Mouse (Mus musculus) stomach, embryonic 14.5 days (tissue): Measurements from ENCODE around the gene Dpy19l3. TPM values are rescaled to one million over a fixed set of nuclear protein-coding genes. Genes with fewer than 3 reads are reported as not detected.

Experiments
- ATAC-seq: fragments of 200-750 bp; cut with Nextera tagmentation; 2 replicates; pipeline ENCODE4 v1.8.0; 2017; ENCODE audit warnings: low read depth, moderate TSS enrichment; ENCODE audit not compliant: insufficient number of reproducible peaks, insufficient read depth, low FRiP score
- H3K27ac ChIP-seq: fragments of 300-500 bp; sonication (generic); 2 replicates; pipeline ENCODE4 v1.5.1; 2014; ENCODE audit warnings: mild to moderate bottlenecking, low read length, moderate library complexity, mixed read lengths
- H3K27me3 ChIP-seq: fragments of 300-500 bp; sonication (generic); 2 replicates; pipeline ENCODE4 v1.6.1; 2014; ENCODE audit warnings: low read length, control low read depth, mixed read lengths; ENCODE audit not compliant: control insufficient read depth, insufficient read depth
- H3K36me3 ChIP-seq: fragments of 300-500 bp; sonication (generic); 2 replicates; pipeline ENCODE4 v1.6.1; 2014; ENCODE audit warnings: mild to moderate bottlenecking, control low read depth, low read length, moderate library complexity, mixed read lengths; ENCODE audit not compliant: control insufficient read depth, insufficient read depth
- H3K4me1 ChIP-seq: fragments of 300-500 bp; sonication (generic); 2 replicates; pipeline ENCODE4 v1.6.1; 2014; ENCODE audit warnings: low read length, control low read depth, mixed read lengths; ENCODE audit not compliant: control insufficient read depth, insufficient read depth
- H3K4me2 ChIP-seq: fragments of 300-500 bp; sonication (generic); replicated peaks from 2 replicates; pipeline ENCODE4 v1.6.1; 2014; ENCODE audit warnings: low read depth, low read length, control low read depth
- H3K4me3 ChIP-seq: fragments of 300-500 bp; sonication (generic); 2 replicates; pipeline ENCODE4 v1.5.1; 2014; ENCODE audit warnings: low read depth, low read length, control low read depth
- H3K9ac ChIP-seq: fragments of 300-500 bp; sonication (generic); replicated peaks from 2 replicates; pipeline ENCODE4 v1.6.1; 2014; ENCODE audit warnings: low read depth, mild to moderate bottlenecking, control low read depth, low read length, moderate library complexity, mixed read lengths
- H3K9me3 ChIP-seq: fragments of 300-500 bp; sonication (generic); 2 replicates; pipeline ENCODE4 v1.6.1; 2016; ENCODE audit warnings: low read depth, low read length, control low read depth; ENCODE audit not compliant: control insufficient read depth
- WGBS: fragments of 180-500 bp; shearing (Covaris S2); extraction: QIAGEN DNeasy Blood & Tissue Kit; methylation state at CpG from one replicate; pipeline ENCODE4 v1.1.7; 2014; 5-methylcytosine and 5-hydroxymethylcytosine counted together
- polyA plus RNA-seq: library from polyadenylated mRNA; unstranded; fragments of >200 nt; fragmentation: Nextera tagmentation; extraction: Ambion mirVana; gene quantifications from 2 replicates; pipeline ENCODE4 v1.2.1, GENCODE M21; 2014

Gene Dpy19l3
- polyA plus RNA-seq, 1 experiment from 2014 or later: 30.2 TPM

DNA sequence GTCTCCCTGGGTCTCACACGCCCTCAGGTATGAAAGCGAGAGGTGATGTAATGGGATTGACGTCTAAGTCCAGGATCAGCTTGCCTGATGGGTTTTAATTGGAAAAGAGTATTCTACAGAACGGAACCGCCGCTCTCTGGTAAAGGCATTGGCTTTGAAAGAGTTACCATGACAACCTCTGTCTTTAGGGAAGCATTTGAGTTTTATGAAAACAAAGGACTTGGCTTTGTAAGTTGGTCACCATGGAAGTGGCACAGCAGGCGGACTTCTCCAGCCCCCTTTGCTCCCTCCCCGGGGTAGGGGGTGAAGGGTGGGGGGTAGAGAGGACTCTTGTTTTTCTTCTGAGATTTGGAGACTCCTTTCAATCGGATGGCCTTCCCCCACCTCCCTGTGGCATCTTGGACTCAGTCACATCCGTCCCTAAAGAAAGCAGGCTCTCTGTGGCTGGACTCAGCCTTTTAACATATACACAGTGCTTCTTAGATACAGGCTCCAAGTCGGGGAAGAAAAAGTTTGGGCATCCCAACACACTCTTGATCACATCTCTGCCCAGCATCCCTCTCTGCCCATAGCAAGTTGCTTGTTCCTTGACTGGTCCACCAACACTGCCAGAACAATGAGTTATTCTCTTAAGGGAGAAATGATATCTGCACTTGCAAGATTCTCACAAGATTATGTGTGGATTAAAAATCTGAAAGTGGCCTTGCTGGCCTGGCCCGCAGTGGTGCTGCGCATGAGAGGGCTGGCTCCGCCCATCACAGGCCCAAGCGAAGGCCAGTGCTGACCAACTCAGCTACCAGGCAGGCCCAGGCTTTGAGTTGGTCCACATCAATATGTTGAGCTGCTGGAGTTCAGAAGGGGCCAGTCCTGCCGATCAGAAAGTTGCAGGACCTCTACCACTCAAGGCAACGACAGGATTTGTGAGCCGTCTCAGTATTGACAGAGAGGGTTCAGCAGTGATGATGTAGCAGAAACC lies 85.9 kb downstream of the Dpy19l3 start:
- 62% methylated on average over 18 of the region's 18 CpGs for WGBS

DNA sequence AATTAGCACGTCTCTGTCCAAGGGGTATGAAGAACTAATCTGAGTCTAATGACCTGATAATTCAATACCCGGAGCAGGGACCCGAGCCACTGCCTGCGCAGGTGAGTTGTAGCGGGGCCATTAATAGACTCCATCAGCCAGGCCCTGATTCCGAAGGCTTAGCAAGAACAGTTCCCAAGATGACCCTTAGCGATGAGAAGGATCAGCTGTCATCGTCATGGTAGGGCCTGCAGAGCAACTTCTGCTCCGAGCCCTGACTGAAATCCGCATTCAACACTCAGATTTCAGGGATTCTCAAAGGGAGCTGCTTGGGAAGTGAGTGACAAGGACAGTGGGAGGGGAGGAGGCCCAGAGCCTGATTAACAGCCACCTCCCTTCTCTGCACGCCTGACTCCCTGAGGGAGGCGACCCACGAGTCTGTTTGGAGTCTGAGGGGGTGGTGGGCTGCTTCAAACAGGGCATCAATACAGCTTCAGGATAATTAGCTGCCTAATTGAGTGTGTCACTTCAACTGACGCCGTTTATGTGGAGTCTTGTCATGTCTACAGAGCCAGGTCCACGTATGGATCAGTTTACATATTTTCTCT lies 90.4 kb downstream of the Dpy19l3 start:
- no peak for ATAC-seq
- H3K4me2 ChIP-seq: no peak overlapping the region
- 62% methylated on average over 16 of the region's 16 CpGs for WGBS

More for the DNA sequence above, 85.9 kb downstream of the Dpy19l3 start:
- Histone ChIP-seq H3K4me3 (no peak overlapping the region), H3K27me3 (no peaks in the 10 kb centered on the region), H3K4me2 (no peak overlapping the region), H3K9me3 (no peaks in the 10 kb centered on the region), H3K27ac (no peak overlapping the region), H3K36me3 (no peaks in the 10 kb centered on the region), H3K9ac (no peak overlapping the region), H3K4me1 (no peaks in the 10 kb centered on the region)
- no peak for ATAC-seq

DNA sequence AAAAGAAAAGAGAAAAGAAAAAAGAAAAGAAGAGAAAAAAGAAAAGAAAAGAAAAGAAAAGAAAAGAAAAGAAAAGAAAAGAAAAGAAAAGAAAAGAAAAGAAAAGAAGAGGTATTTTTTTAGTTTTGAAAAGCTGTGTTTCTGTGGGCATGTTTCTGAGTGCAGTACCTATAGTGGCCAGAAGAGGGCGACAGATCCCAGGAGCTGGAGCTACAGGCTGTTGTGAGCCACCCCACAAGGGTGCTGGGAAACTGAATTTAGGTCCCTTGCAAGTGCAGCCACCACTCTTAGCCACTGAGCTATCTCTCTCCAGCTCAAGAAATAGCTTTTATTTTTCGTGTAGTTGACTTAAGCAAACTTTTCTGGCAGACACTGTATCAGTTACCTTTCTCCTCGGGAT lies 95.1 kb downstream of the Dpy19l3 start:
- no peaks in the 10 kb centered on the region for H3K9me3 ChIP-seq
- no peak for ATAC-seq
- H3K27me3 ChIP-seq: no peaks in the 10 kb centered on the region
- H3K4me1 ChIP-seq: no peaks in the 10 kb centered on the region
- WGBS: 59% methylated on average over 3 of the region's 3 CpGs
- H3K36me3 ChIP-seq: no peaks in the 10 kb centered on the region
- H3K9ac ChIP-seq: no peak overlapping the region
- H3K4me2 ChIP-seq: no peak overlapping the region
- H3K4me3 ChIP-seq: no peak overlapping the region
- H3K27ac ChIP-seq: no peak overlapping the region

More for the DNA sequence above, 90.4 kb downstream of the Dpy19l3 start:
- no peak overlapping the region for H3K27ac ChIP-seq
- no peak overlapping the region for H3K9ac ChIP-seq
- no peaks in the 10 kb centered on the region for H3K27me3 ChIP-seq
- no peaks in the 10 kb centered on the region for H3K9me3 ChIP-seq
- no peaks in the 10 kb centered on the region for H3K4me1 ChIP-seq
- H3K36me3 ChIP-seq: no peaks in the 10 kb centered on the region
- H3K4me3 ChIP-seq: no peak overlapping the region

DNA sequence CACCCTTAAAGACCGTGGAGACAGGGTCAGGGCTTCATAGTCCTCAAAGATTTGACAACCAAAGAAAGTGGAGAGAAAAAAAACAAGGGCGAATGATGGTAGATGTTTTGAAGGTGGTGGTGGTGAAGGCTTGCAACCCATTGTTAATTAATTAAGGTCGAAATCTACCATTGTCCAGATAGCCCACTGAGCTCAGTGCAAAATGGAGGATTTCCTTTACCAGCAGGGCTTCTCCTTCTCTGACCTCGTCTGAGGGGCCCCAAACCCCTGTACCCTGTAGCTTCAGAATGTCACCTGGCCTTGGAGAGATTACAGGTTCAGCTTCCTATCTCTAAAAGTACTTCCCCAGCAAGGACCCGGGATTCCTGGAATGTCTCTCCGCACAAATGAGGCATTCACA lies 96.4 kb downstream of the Dpy19l3 start:
- Histone ChIP-seq H3K36me3 (no peaks in the 10 kb centered on the region), H3K4me3 (no peak overlapping the region), H3K9me3 (no peaks in the 10 kb centered on the region), H3K9ac (no peak overlapping the region), H3K4me1 (no peaks in the 10 kb centered on the region), H3K27me3 (no peaks in the 10 kb centered on the region), H3K4me2 (no peak overlapping the region), H3K27ac (no peak overlapping the region)
- no peak for ATAC-seq
- WGBS: 61% methylated on average over 6 of the region's 6 CpGs

DNA sequence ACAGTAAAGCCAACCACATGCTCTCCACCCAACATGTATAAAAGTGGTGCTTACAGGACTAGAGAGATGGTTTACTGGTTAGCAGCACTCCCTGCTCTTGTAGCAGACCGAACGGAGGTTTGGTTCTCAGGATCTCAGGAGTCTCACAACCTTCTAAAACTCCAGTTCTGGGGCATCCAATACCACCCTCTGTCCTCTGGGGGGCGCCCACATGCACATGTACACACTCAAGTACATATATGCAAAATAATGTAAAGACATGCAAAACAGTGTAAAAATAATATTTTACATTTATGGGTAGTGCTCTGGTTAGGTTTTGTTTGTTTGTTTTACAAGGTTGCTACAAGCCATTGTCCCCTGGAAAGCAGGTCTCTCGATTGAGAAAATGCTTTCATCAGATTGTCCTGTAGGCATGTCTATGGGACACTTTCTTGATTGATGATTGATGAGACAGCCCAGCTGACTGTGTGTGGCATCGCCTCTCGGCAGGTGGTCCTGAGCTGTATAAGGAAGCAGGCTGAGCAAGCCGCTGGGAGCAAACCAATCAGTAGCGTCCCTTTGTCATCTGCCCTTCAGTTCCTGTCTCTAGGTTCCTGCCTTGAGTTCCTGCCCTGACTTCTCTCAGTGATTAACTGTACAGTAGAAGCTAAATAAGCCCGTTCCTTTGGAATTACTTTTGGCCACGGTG lies 102.5 kb downstream of the Dpy19l3 start:
- Histone ChIP-seq H3K9me3 (no peaks in the 10 kb centered on the region), H3K4me2 (no peak overlapping the region), H3K36me3 (no peaks in the 10 kb centered on the region), H3K9ac (no peak overlapping the region), H3K4me1 (no peaks in the 10 kb centered on the region), H3K27ac (no peak overlapping the region), H3K27me3 (no peaks in the 10 kb centered on the region), H3K4me3 (no peak overlapping the region)
- WGBS: 81% methylated on average over 10 of the region's 10 CpGs
- no peak for ATAC-seq

DNA sequence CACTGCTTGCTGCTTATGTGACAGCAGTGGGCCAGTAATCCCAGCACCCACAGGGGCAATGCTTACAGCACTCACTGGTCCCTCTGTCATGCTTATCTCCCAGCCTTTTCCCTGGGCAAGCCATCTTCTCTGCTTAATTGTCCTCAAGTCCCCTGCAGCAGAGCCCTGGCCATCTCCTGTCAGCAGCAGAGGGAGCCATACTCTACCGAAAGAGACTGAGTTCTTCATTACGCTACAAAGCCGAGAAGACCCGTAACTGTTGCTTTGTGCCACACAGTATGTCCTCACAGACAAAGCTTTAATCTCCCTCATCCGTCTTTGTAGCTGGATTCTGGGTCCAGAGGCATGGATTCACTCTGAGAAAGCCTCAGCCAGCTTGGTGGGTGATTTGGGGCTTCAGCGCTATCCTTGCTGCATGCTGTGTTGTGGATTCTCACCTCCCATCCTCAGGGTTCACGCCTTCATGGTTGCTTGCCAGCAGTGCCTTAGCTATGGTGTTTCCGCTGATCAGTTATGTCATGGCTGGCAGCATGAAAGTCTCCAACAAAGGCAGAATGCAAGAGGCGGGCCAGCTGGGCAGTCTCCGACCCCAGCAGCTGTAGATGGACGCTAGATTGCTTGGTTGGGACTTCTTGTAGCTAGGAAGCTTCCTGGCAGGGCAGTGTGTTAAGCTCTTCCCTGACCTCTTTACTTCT lies 103.4 kb downstream of the Dpy19l3 start:
- H3K27me3 ChIP-seq: no peaks in the 10 kb centered on the region
- H3K36me3 ChIP-seq: no peaks in the 10 kb centered on the region
- H3K9me3 ChIP-seq: no peaks in the 10 kb centered on the region
- no peak for ATAC-seq
- H3K4me2 ChIP-seq: no peak overlapping the region
- no peak overlapping the region for H3K4me3 ChIP-seq
- H3K4me1 ChIP-seq: 0 out of 2 replicates have a peak, but pooled peaks cover 4% of the 10 kb centered on the region
- H3K27ac ChIP-seq: no peak overlapping the region
- no peak overlapping the region for H3K9ac ChIP-seq
- 70% methylated on average over 11 of the region's 11 CpGs for WGBS

DNA sequence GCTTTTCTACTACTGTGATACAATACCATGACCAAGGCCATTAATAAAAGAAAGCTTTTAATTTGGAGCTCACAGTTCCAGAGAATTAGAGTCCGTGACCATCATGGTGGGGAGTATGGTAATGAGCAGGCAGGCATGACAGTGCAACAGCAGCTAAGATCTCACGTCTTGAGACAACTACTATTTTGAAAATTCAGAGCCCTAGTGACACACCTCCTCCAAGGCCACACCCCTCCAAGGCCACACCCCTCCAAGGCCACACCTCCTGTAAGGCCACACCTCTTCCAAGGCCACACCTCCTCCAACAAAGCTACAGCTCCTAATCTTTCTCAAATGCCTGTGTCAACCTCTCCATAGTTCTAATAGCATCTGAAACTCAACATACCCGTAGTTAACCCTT lies 105.2 kb downstream of the Dpy19l3 start:
- H3K4me1 ChIP-seq: 0 out of 2 replicates have a peak, but pooled peaks cover 5% of the 10 kb centered on the region
- peaks cover 9% of the 10 kb centered on the region for H3K36me3 ChIP-seq
- ATAC-seq: no peak
- no peaks in the 10 kb centered on the region for H3K9me3 ChIP-seq
- no peak overlapping the region for H3K4me3 ChIP-seq
- H3K9ac ChIP-seq: no peak overlapping the region
- H3K27me3 ChIP-seq: no peaks in the 10 kb centered on the region
- H3K4me2 ChIP-seq: no peak overlapping the region
- no peak overlapping the region for H3K27ac ChIP-seq
- 46% methylated on average over 3 of the region's 3 CpGs for WGBS
